Mouse (Mus musculus) spleen, adult 2 months (tissue): Measurements from ENCODE around the gene B3galt5. TPM values are rescaled to one million over a fixed set of nuclear protein-coding genes. Genes with fewer than 3 reads are reported as not detected.
"Not testable (repeated sequence)": the region's sequence is repeated elsewhere in the genome, so short reads cannot be mapped to it uniquely, and the experiment has no call there.

Source experiments
- DNase-seq, 2 experiments: peaks; one replicate each; pipeline versions ENCODE4 v3.0.0 to v3.0.0-alpha.2; 2012 to 2021; ENCODE audit warnings: low spot score in 2 of 2, low read depth in 1 of 2
- H3K27ac ChIP-seq: fragments of 200-500 bp; 2 replicates; pipeline ENCODE4 v1.5.1; 2012; ENCODE audit warnings: low read length, inconsistent platforms; ENCODE audit not compliant: insufficient read depth
- H3K27me3 ChIP-seq: fragments of 200-500 bp; 2 replicates; pipeline ENCODE4 v1.6.1; 2012; ENCODE audit warnings: mild to moderate bottlenecking, moderate library complexity, low read length, inconsistent platforms; ENCODE audit not compliant: control insufficient read depth, insufficient read depth
- H3K36me3 ChIP-seq: fragments of 200-500 bp; 2 replicates; pipeline ENCODE4 v1.6.1; 2012; ENCODE audit warnings: mild to moderate bottlenecking, low read length, inconsistent platforms; ENCODE audit not compliant: control insufficient read depth, insufficient read depth
- H3K4me1 ChIP-seq: fragments of 200-500 bp; 2 replicates; pipeline ENCODE4 v1.6.1; 2011; ENCODE audit warnings: inconsistent platforms; ENCODE audit not compliant: control insufficient read depth, insufficient read depth, insufficient read length
- H3K4me3 ChIP-seq: fragments of 200-500 bp; 2 replicates; pipeline ENCODE4 v1.5.1; 2011; ENCODE audit warnings: mild to moderate bottlenecking, inconsistent platforms; ENCODE audit not compliant: insufficient read depth, insufficient read length; ENCODE audit errors: extremely low read depth
- CTCF ChIP-seq: fragments of 200-500 bp; IDR thresholded peaks from 2 replicates; pipeline ENCODE4 v1.5.1; 2011; ENCODE audit warnings: mild to moderate bottlenecking, inconsistent platforms; ENCODE audit not compliant: insufficient read depth, insufficient read length, insufficient replicate concordance; ENCODE audit errors: extremely low read depth
- POLR2A ChIP-seq: fragments of 200-500 bp; IDR thresholded peaks from 2 replicates; pipeline ENCODE4 v1.6.1; 2011; ENCODE audit warnings: low read depth, low read length, inconsistent platforms
- WGBS: fragments of 180-500 bp; shearing (Covaris S2); methylation state at CpG from one replicate; pipeline ENCODE4 v1.1.7; 2018; 5-methylcytosine and 5-hydroxymethylcytosine counted together
- polyA plus RNA-seq: library from polyadenylated mRNA; depleted of rRNA; stranded (reverse); fragments of >200 nt; gene quantifications from 2 replicates; pipeline ENCODE4 v1.2.3, GENCODE M21; 2012

The B3galt5 gene
- polyA plus RNA-seq, 1 experiment: 0.13 TPM

- Histone ChIP-seq H3K4me1 (no peaks in the 10 kb centered on the region), H3K4me3 (no peak overlapping the region), H3K27me3 (no peaks in the 10 kb centered on the region), H3K27ac (no peak overlapping the region), H3K36me3 (no peaks in the 10 kb centered on the region)
- no peak for DNase-seq
- WGBS: 90% methylated on average over 8 of the region's 8 CpGs
- TF ChIP-seq CTCF (no peak), POLR2A (no peak)
Measured at GRCm38 (mm10) chr16:96317803-96318202, 82.2 kb downstream of the B3galt5 start.

DNA sequence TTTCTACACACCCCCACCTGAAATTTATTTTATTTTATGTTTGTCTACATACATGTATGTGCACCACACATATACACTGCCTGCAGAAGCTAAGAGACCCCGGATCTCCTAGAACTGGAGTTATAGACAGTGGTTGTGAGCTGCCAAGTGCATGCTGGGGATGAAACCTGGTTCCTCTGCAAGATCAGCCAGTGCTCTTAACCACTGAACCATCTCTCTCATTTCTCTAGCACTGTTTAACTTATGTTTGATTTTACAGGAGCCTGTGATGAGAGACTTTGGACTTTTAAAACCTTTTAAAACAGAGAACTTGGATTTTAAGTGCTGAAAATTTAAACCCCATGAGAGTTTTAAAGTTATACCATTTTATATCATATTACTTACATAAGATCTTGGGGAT lies 87.1 kb downstream of the B3galt5 start:
- H3K27ac ChIP-seq: no peak overlapping the region
- H3K4me3 ChIP-seq: no peak overlapping the region
- TF ChIP-seq CTCF: no peak
- TF ChIP-seq POLR2A: no peak
- H3K4me1 ChIP-seq: no peaks in the 10 kb centered on the region
- DNase-seq: no peak
- H3K36me3 ChIP-seq: no peaks in the 10 kb centered on the region
- WGBS: 76% methylated on average over 1 of the region's 1 CpGs
- no peaks in the 10 kb centered on the region for H3K27me3 ChIP-seq

DNA sequence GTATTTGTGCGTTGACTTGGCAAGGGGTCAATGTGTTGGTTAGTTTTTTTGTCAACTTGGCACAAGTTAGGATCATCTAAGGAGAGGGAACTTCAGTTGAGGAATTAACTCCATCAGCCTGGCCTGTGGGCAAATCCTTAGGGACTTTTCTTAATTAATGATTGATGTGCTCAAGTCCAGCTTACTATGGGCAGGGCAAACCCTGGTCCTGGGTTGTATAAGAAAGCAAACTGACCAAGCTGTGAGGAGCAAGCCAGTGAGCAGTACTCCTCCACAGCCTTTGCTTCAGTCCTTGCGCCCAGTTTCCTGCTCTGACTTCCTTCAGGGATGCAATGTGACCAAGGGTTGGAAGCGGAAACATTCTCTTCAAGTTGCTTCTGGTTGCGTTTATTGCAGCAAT lies 87.6 kb downstream of the B3galt5 start:
- Histone ChIP-seq H3K4me3 (no peak overlapping the region), H3K36me3 (no peaks in the 10 kb centered on the region), H3K4me1 (no peaks in the 10 kb centered on the region), H3K27ac (no peak overlapping the region), H3K27me3 (no peaks in the 10 kb centered on the region)
- 94% methylated on average over 4 of the region's 4 CpGs for WGBS
- TF ChIP-seq POLR2A (no peak), CTCF (no peak)
- DNase-seq: no peak

- TF ChIP-seq CTCF: no peak
- TF ChIP-seq POLR2A: no peak
- H3K27ac ChIP-seq: peak overlapping the region; percentile 45; the same call in 1 of the 2 replicates
- no peaks in the 10 kb centered on the region for H3K36me3 ChIP-seq
- 42% methylated on average over 10 of the region's 10 CpGs for WGBS
- no peak for DNase-seq
- no peaks in the 10 kb centered on the region for H3K4me1 ChIP-seq
- no peaks in the 10 kb centered on the region for H3K27me3 ChIP-seq
- H3K4me3 ChIP-seq: no peak overlapping the region
Measured at GRCm38 (mm10) chr16:96326110-96326999, 90.8 kb downstream of the B3galt5 start.

DNA sequence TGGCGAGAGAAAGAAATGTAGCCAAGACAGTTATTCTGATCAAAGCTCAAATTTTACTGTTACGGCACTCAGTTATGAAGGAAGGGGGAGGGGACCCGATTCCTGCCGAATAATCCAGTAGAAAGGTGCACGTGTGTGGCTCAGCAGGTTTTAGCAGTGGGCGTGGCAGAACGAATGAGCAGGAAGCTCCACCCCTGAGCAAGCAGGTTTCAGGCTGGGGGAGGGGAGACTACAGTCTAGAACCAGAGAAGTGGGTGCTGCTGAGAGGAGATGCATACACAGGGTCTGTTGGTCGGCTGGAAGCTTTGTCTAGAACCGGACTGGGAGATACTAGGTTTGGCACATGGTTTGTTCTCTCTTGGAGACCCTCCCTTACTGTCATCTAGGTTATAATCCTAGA lies 91.7 kb downstream of the B3galt5 start:
- H3K27ac ChIP-seq, H3K36me3 ChIP-seq, H3K4me3 ChIP-seq, DNase-seq, H3K27me3 ChIP-seq, H3K4me1 ChIP-seq: not testable (repeated sequence)
- WGBS: 34% methylated on average over 9 of the region's 9 CpGs

GRCm38 (mm10) chr16:96339570-96339969 lies 104.0 kb downstream of the B3galt5 start:
- 82% methylated on average over 4 of the region's 4 CpGs for WGBS
- no peak overlapping the region for H3K4me3 ChIP-seq
- H3K27ac ChIP-seq: no peak overlapping the region
- H3K27me3 ChIP-seq: no peaks in the 10 kb centered on the region
- no peaks in the 10 kb centered on the region for H3K36me3 ChIP-seq
- DNase-seq: no peak
- no peaks in the 10 kb centered on the region for H3K4me1 ChIP-seq
- no peak for TF ChIP-seq CTCF
- no peak for TF ChIP-seq POLR2A

DNA sequence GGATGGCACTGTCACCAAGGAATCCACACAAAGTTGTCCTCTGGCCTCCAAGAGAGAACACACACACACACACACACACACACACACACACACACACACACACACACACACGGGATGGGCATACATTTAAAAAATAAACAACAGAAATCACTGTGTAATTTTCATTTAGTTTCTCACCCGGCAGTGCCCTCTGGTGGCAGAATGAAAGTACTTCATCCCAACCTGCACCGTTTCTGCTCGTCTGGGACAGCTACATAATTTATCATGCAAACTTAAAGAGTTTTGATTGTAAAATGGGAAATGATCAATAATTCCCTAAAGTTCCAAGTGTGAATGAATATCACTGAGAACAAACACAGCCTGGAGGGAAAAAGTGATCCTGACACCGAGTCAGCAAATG lies 105.7 kb downstream of the B3galt5 start:
- H3K4me3 ChIP-seq: no peak overlapping the region
- WGBS: 10% methylated on average over 5 of the region's 5 CpGs
- no peaks in the 10 kb centered on the region for H3K36me3 ChIP-seq
- no peaks in the 10 kb centered on the region for H3K4me1 ChIP-seq
- H3K27ac ChIP-seq: no peak overlapping the region
- DNase-seq: peak in 1 of 2 experiments; percentile 23
- TF ChIP-seq POLR2A (no peak), CTCF (peak; percentile 56; the same call in 1 of the 2 replicates)
- no peaks in the 10 kb centered on the region for H3K27me3 ChIP-seq
